Mouse (Mus musculus): Measurements from ENCODE around the gene Dido1. TPM values are rescaled to one million over a fixed set of nuclear protein-coding genes. Genes with fewer than 3 reads are reported as not detected.

The Dido1 gene
- polyA plus RNA-seq, 1 experiment from 2014 or later, result 32.0 TPM

- H3K9ac ChIP-seq, result no peak overlapping the region
- no peaks in the 10 kb centered on the region for H3K9me3 ChIP-seq
- peaks cover 25% of the 10 kb centered on the region for H3K36me3 ChIP-seq
- H3K4me1 ChIP-seq, result peaks cover 13% of the 10 kb centered on the region
- H3K4me3 ChIP-seq, result no peak overlapping the region
- no peak overlapping the region for H3K27ac ChIP-seq
- no peak for ATAC-seq (ENCODE audit: low FRiP score, low read depth)
- H3K27me3 ChIP-seq (replicated peaks), result no peaks in the 10 kb centered on the region
- WGBS, result 97% methylated on average over 5 of the region's 5 CpGs
- no peak overlapping the region for H3K4me2 ChIP-seq (replicated peaks)
Observed at GRCm38 (mm10) chr2:180660521-180660920, 49.3 kb downstream of the Dido1 start.

- Histone ChIP-seq H3K27ac (no peak overlapping the region), H3K9ac (peak overlapping the region; percentile 33), H3K27me3 (replicated peaks) (no peaks in the 10 kb centered on the region), H3K36me3 (peaks cover 17% of the 10 kb centered on the region), H3K4me1 (peaks cover 17% of the 10 kb centered on the region), H3K4me3 (0 out of 2 replicates have a peak overlapping the region, but pooled peaks have one; percentile 5), H3K4me2 (replicated peaks) (peak overlapping the region; percentile 49), H3K9me3 (no peaks in the 10 kb centered on the region)
- WGBS, result 29% methylated on average over 42 of the region's 42 CpGs
- no peak for ATAC-seq (ENCODE audit: low FRiP score, low read depth)
Observed at GRCm38 (mm10) chr2:180659353-180660150, 50.2 kb downstream of the Dido1 start.

GRCm38 (mm10) chr2:180658381-180658780 is 51.4 kb downstream of the Dido1 start:
- Histone ChIP-seq H3K36me3 (peaks cover 17% of the 10 kb centered on the region), H3K4me1 (peaks cover 17% of the 10 kb centered on the region), H3K4me2 (replicated peaks) (no peak overlapping the region), H3K27me3 (replicated peaks) (no peaks in the 10 kb centered on the region), H3K9ac (no peak overlapping the region), H3K4me3 (no peak overlapping the region), H3K27ac (no peak overlapping the region), H3K9me3 (no peaks in the 10 kb centered on the region)
- no peak for ATAC-seq (ENCODE audit: low FRiP score, low read depth)
- 95% methylated on average over 5 of the region's 5 CpGs for WGBS

- 70% methylated on average over 4 of the region's 4 CpGs for WGBS
Observed at GRCm38 (mm10) chr2:180657394-180658013, 52.3 kb downstream of the Dido1 start.

GRCm38 (mm10) chr2:180655150-180655549 is 54.6 kb downstream of the Dido1 start:
- H3K9me3 ChIP-seq, result no peaks in the 10 kb centered on the region
- H3K4me1 ChIP-seq, result peaks cover 15% of the 10 kb centered on the region
- H3K27ac ChIP-seq, result no peak overlapping the region
- no peak overlapping the region for H3K9ac ChIP-seq
- H3K27me3 ChIP-seq (replicated peaks), result no peaks in the 10 kb centered on the region
- no peaks in the 10 kb centered on the region for H3K36me3 ChIP-seq
- no peak overlapping the region for H3K4me2 ChIP-seq (replicated peaks)
- no peak overlapping the region for H3K4me3 ChIP-seq
- ATAC-seq (ENCODE audit: low FRiP score, low read depth), result no peak
- 41% methylated on average over 6 of the region's 6 CpGs for WGBS

More at GRCm38 (mm10) chr2:180657394-180658013, 52.3 kb downstream of the Dido1 start:
- Histone ChIP-seq H3K9ac (no peak overlapping the region), H3K27me3 (replicated peaks) (no peaks in the 10 kb centered on the region), H3K4me3 (no peak overlapping the region), H3K27ac (no peak overlapping the region), H3K36me3 (peaks cover 17% of the 10 kb centered on the region), H3K9me3 (no peaks in the 10 kb centered on the region), H3K4me2 (replicated peaks) (no peak overlapping the region), H3K4me1 (peaks cover 17% of the 10 kb centered on the region)
- ATAC-seq (ENCODE audit: low FRiP score, low read depth), result peak; percentile 39; the same call in 1 of the 2 replicates

- no peak overlapping the region for H3K27ac ChIP-seq
- H3K4me3 ChIP-seq, result no peak overlapping the region
- no peak overlapping the region for H3K4me2 ChIP-seq (replicated peaks)
- no peak overlapping the region for H3K9ac ChIP-seq
- H3K36me3 ChIP-seq, result no peaks in the 10 kb centered on the region
- 85% methylated on average over 7 of the region's 7 CpGs for WGBS
- H3K4me1 ChIP-seq, result peaks cover 10% of the 10 kb centered on the region
- ATAC-seq (ENCODE audit: low FRiP score, low read depth), result no peak
- H3K9me3 ChIP-seq, result no peaks in the 10 kb centered on the region
- no peaks in the 10 kb centered on the region for H3K27me3 ChIP-seq (replicated peaks)
Observed at GRCm38 (mm10) chr2:180654666-180655065, 55.1 kb downstream of the Dido1 start.

- no peak for ATAC-seq (ENCODE audit: low FRiP score, low read depth)
Observed at GRCm38 (mm10) chr2:180646841-180647240, 63.0 kb downstream of the Dido1 start.

GRCm38 (mm10) chr2:180643626-180644025 is 66.2 kb downstream of the Dido1 start:
- peaks cover 18% of the 10 kb centered on the region for H3K9me3 ChIP-seq
- H3K36me3 ChIP-seq, result no peaks in the 10 kb centered on the region
- H3K4me3 ChIP-seq, result no peak overlapping the region
- no peak overlapping the region for H3K9ac ChIP-seq
- H3K4me1 ChIP-seq, result peaks cover 5% of the 10 kb centered on the region; the same call in 1 of the 2 replicates
- no peak overlapping the region for H3K27ac ChIP-seq
- ATAC-seq (ENCODE audit: low FRiP score, low read depth), result no peak
- no peak overlapping the region for H3K4me2 ChIP-seq (replicated peaks)
- peaks cover 42% of the 10 kb centered on the region for H3K27me3 ChIP-seq (replicated peaks)

More at GRCm38 (mm10) chr2:180646841-180647240, 63.0 kb downstream of the Dido1 start:
- H3K4me1 ChIP-seq, result peaks cover 2% of the 10 kb centered on the region; the same call in 1 of the 2 replicates
- H3K27me3 ChIP-seq (replicated peaks), result peaks cover 19% of the 10 kb centered on the region
- H3K4me2 ChIP-seq (replicated peaks), result no peak overlapping the region
- no peak overlapping the region for H3K27ac ChIP-seq
- H3K9me3 ChIP-seq, result peaks cover 18% of the 10 kb centered on the region
- no peak overlapping the region for H3K4me3 ChIP-seq
- H3K9ac ChIP-seq, result no peak overlapping the region
- H3K36me3 ChIP-seq, result no peaks in the 10 kb centered on the region

- Histone ChIP-seq H3K4me3 (peak within 1 kb of the TSS; percentile 37), H3K9me3 (peaks cover 18% of the 10 kb centered on the region), H3K27ac (no peak within 1 kb of the TSS), H3K4me2 (replicated peaks) (peak within 1 kb of the TSS; percentile 54), H3K4me1 (peaks cover 5% of the 10 kb centered on the region; the same call in 1 of the 2 replicates), H3K36me3 (no peaks in the 10 kb centered on the region), H3K27me3 (replicated peaks) (peaks cover 42% of the 10 kb centered on the region), H3K9ac (no peak within 1 kb of the TSS)
- ATAC-seq (ENCODE audit: low FRiP score, low read depth), result no peak
- WGBS, result under 1% methylated on average over 44 of the region's 56 CpGs
Observed at GRCm38 (mm10) chr2:180642555-180643260, 67.1 kb downstream of the Dido1 start, which contains the start of gene Tcfl5. Gene Tcfl5, minus strand, starts transcription at chr2:180642708.

- Histone ChIP-seq H3K9me3 (peaks cover 18% of the 10 kb centered on the region), H3K36me3 (no peaks in the 10 kb centered on the region), H3K27me3 (replicated peaks) (peaks cover 41% of the 10 kb centered on the region), H3K9ac (no peak overlapping the region), H3K4me1 (peaks cover 5% of the 10 kb centered on the region; the same call in 1 of the 2 replicates), H3K4me2 (replicated peaks) (peak overlapping the region; percentile 54), H3K27ac (no peak overlapping the region), H3K4me3 (peak overlapping the region; percentile 37)
- WGBS, result 3% methylated on average over 105 of the region's 112 CpGs
- ATAC-seq (ENCODE audit: low FRiP score, low read depth), result peak; percentile 29; the same call in 1 of the 2 replicates
Observed at GRCm38 (mm10) chr2:180641576-180642554, 67.9 kb downstream of the Dido1 start.

- no peaks in the 10 kb centered on the region for H3K36me3 ChIP-seq
- WGBS, result 83% methylated on average over 2 of the region's 2 CpGs
- H3K9me3 ChIP-seq, result no peaks in the 10 kb centered on the region
- no peak overlapping the region for H3K27ac ChIP-seq
- H3K27me3 ChIP-seq (replicated peaks), result no peaks in the 10 kb centered on the region; the same call in 1 of the 2 replicates
- no peaks in the 10 kb centered on the region for H3K4me1 ChIP-seq
- no peak overlapping the region for H3K4me2 ChIP-seq (replicated peaks)
- H3K9ac ChIP-seq, result no peak overlapping the region
- ATAC-seq (ENCODE audit: low FRiP score, low read depth), result no peak
- no peak overlapping the region for H3K4me3 ChIP-seq
Observed at GRCm38 (mm10) chr2:180611882-180612281, 97.9 kb downstream of the Dido1 start.
